Mouse (Mus musculus) kidney, embryonic 16.5 days (tissue): ENCODE data around the gene Gmip. TPM values are rescaled to one million over a fixed set of nuclear protein-coding genes. Genes with fewer than 3 reads are reported as not detected.

Experiments
- ATAC-seq: fragments of 200-750 bp; cut with Nextera tagmentation; 2 replicates; pipeline ENCODE4 v1.8.0; 2017; ENCODE audit warnings: moderate TSS enrichment; ENCODE audit not compliant: low FRiP score, low TSS enrichment
- H3K27ac ChIP-seq: fragments of 300-500 bp; sonication (generic); 2 replicates; pipeline ENCODE4 v1.5.1; 2014; ENCODE audit warnings: low read length
- H3K27me3 ChIP-seq: fragments of 300-500 bp; sonication (generic); 2 replicates; pipeline ENCODE4 v1.6.1; 2014; ENCODE audit warnings: low read length, control low read depth, mixed read lengths; ENCODE audit not compliant: insufficient read depth
- H3K36me3 ChIP-seq: fragments of 300-500 bp; sonication (generic); 2 replicates; pipeline ENCODE4 v1.6.1; 2014; ENCODE audit warnings: low read length, control low read depth, mixed read lengths; ENCODE audit not compliant: insufficient read depth
- H3K4me1 ChIP-seq: fragments of 300-500 bp; sonication (generic); 2 replicates; pipeline ENCODE4 v1.6.1; 2014; ENCODE audit warnings: low read length, control low read depth, mixed read lengths; ENCODE audit not compliant: insufficient read depth
- H3K4me2 ChIP-seq: fragments of 300-500 bp; sonication (generic); replicated peaks from 2 replicates; pipeline ENCODE4 v1.6.1; 2014; ENCODE audit warnings: low read depth, low read length
- H3K4me3 ChIP-seq: fragments of 300-500 bp; sonication (generic); 2 replicates; pipeline ENCODE4 v1.5.1; 2014; ENCODE audit warnings: mild to moderate bottlenecking, low read length
- H3K9ac ChIP-seq: fragments of 300-500 bp; sonication (generic); replicated peaks from 2 replicates; pipeline ENCODE4 v1.6.1; 2014; ENCODE audit warnings: low read length
- H3K9me3 ChIP-seq: fragments of 300-500 bp; sonication (generic); 2 replicates; pipeline ENCODE4 v1.6.1; 2016; ENCODE audit warnings: low read length, control low read depth
- WGBS: fragments of 180-500 bp; shearing (Covaris S2); extraction: QIAGEN DNeasy Blood & Tissue Kit; methylation state at CpG from one replicate; pipeline ENCODE4 v1.1.7; 2014; 5-methylcytosine and 5-hydroxymethylcytosine counted together
- polyA plus RNA-seq: library from polyadenylated mRNA; unstranded; fragments of >200 nt; fragmentation: Nextera tagmentation; extraction: Ambion mirVana; gene quantifications from 2 replicates; pipeline ENCODE4 v1.2.1, GENCODE M21; 2015

Gmip gene
- polyA plus RNA-seq, 1 experiment from 2014 or later: 10.1 TPM

GRCm38 (mm10) chr8:69801796-69802195, 6.7 kb upstream of the Gmip start:
- no peaks in the 10 kb centered on the region for H3K9me3 ChIP-seq
- H3K4me2 ChIP-seq: no peak overlapping the region
- no peak for ATAC-seq
- 93% methylated on average over 4 of the region's 4 CpGs for WGBS
- H3K27ac ChIP-seq: no peak overlapping the region
- H3K36me3 ChIP-seq: peaks cover 92% of the 10 kb centered on the region
- H3K4me1 ChIP-seq: no peaks in the 10 kb centered on the region
- H3K27me3 ChIP-seq: no peaks in the 10 kb centered on the region
- no peak overlapping the region for H3K4me3 ChIP-seq
- no peak overlapping the region for H3K9ac ChIP-seq

- no peaks in the 10 kb centered on the region for H3K27me3 ChIP-seq
- no peak for ATAC-seq
- H3K4me2 ChIP-seq: no peak overlapping the region
- no peaks in the 10 kb centered on the region for H3K9me3 ChIP-seq
- no peak overlapping the region for H3K4me3 ChIP-seq
- peaks cover 92% of the 10 kb centered on the region for H3K36me3 ChIP-seq
- no peaks in the 10 kb centered on the region for H3K4me1 ChIP-seq
- H3K9ac ChIP-seq: no peak overlapping the region
- H3K27ac ChIP-seq: no peak overlapping the region
Observed at GRCm38 (mm10) chr8:69802216-69802615, 6.3 kb upstream of the Gmip start.

GRCm38 (mm10) chr8:69803366-69803765, 5.1 kb upstream of the Gmip start:
- H3K9me3 ChIP-seq: no peaks in the 10 kb centered on the region
- no peak overlapping the region for H3K27ac ChIP-seq
- 91% methylated on average over 7 of the region's 7 CpGs for WGBS
- peaks cover 89% of the 10 kb centered on the region for H3K36me3 ChIP-seq
- H3K4me2 ChIP-seq: no peak overlapping the region
- no peak for ATAC-seq
- no peaks in the 10 kb centered on the region for H3K4me1 ChIP-seq
- H3K9ac ChIP-seq: no peak overlapping the region
- no peak overlapping the region for H3K4me3 ChIP-seq
- H3K27me3 ChIP-seq: no peaks in the 10 kb centered on the region

- Histone ChIP-seq H3K27ac (no peak overlapping the region), H3K27me3 (no peaks in the 10 kb centered on the region), H3K4me2 (no peak overlapping the region), H3K4me1 (peaks cover 5% of the 10 kb centered on the region), H3K9ac (no peak overlapping the region), H3K36me3 (peaks cover 77% of the 10 kb centered on the region), H3K4me3 (no peak overlapping the region), H3K9me3 (no peaks in the 10 kb centered on the region)
- 88% methylated on average over 6 of the region's 6 CpGs for WGBS
- ATAC-seq: no peak
Observed at GRCm38 (mm10) chr8:69804537-69804936, 3.9 kb upstream of the Gmip start.

- WGBS: 95% methylated on average over 10 of the region's 10 CpGs
- Histone ChIP-seq H3K27ac (no peak overlapping the region), H3K4me3 (no peak overlapping the region), H3K27me3 (no peaks in the 10 kb centered on the region), H3K4me2 (no peak overlapping the region), H3K36me3 (peaks cover 72% of the 10 kb centered on the region), H3K9ac (no peak overlapping the region), H3K9me3 (no peaks in the 10 kb centered on the region), H3K4me1 (peaks cover 5% of the 10 kb centered on the region)
- no peak for ATAC-seq
Observed at GRCm38 (mm10) chr8:69805086-69805485, 3.4 kb upstream of the Gmip start.

- WGBS: 90% methylated on average over 9 of the region's 9 CpGs
- Histone ChIP-seq H3K9ac (no peak overlapping the region), H3K9me3 (no peaks in the 10 kb centered on the region), H3K4me2 (no peak overlapping the region), H3K4me3 (no peak overlapping the region), H3K27ac (no peak overlapping the region), H3K36me3 (peaks cover 68% of the 10 kb centered on the region), H3K4me1 (peaks cover 5% of the 10 kb centered on the region), H3K27me3 (no peaks in the 10 kb centered on the region)
- ATAC-seq: no peak
Observed at GRCm38 (mm10) chr8:69805491-69805890, 3.0 kb upstream of the Gmip start.

GRCm38 (mm10) chr8:69807236-69807635, 1.2 kb upstream of the Gmip start:
- H3K36me3 ChIP-seq: peaks cover 55% of the 10 kb centered on the region

GRCm38 (mm10) chr8:69808864-69809403, 455 bp downstream of the Gmip start:
- ATAC-seq: peak; percentile 33
- 2% methylated on average over 23 of the region's 23 CpGs for WGBS
- Histone ChIP-seq H3K4me1 (peaks cover 5% of the 10 kb centered on the region), H3K9me3 (no peaks in the 10 kb centered on the region), H3K27ac (no peak overlapping the region), H3K9ac (peak overlapping the region; percentile 74), H3K4me3 (peak overlapping the region; percentile 67), H3K36me3 (peaks cover 45% of the 10 kb centered on the region), H3K27me3 (no peaks in the 10 kb centered on the region), H3K4me2 (peak overlapping the region; percentile 97)

More at GRCm38 (mm10) chr8:69807236-69807635, 1.2 kb upstream of the Gmip start:
- Histone ChIP-seq H3K9me3 (no peaks in the 10 kb centered on the region), H3K4me3 (no peak overlapping the region), H3K27me3 (no peaks in the 10 kb centered on the region), H3K4me1 (peaks cover 5% of the 10 kb centered on the region), H3K27ac (no peak overlapping the region), H3K9ac (no peak overlapping the region), H3K4me2 (no peak overlapping the region)
- ATAC-seq: no peak
- 92% methylated on average over 5 of the region's 5 CpGs for WGBS

GRCm38 (mm10) chr8:69809820-69810219, 1.3 kb downstream of the Gmip start:
- H3K36me3 ChIP-seq: peaks cover 48% of the 10 kb centered on the region
- no peak overlapping the region; the same call in 1 of the 2 replicates for H3K4me2 ChIP-seq
- ATAC-seq: no peak
- 64% methylated on average over 3 of the region's 3 CpGs for WGBS
- no peak overlapping the region for H3K27ac ChIP-seq
- no peaks in the 10 kb centered on the region for H3K9me3 ChIP-seq
- no peak overlapping the region for H3K4me3 ChIP-seq
- no peak overlapping the region for H3K9ac ChIP-seq
- H3K4me1 ChIP-seq: peaks cover 5% of the 10 kb centered on the region
- no peaks in the 10 kb centered on the region for H3K27me3 ChIP-seq

- whole genome bisulfite sequencing: 82% methylated on average over 2 of the region's 2 CpGs
- Histone ChIP-seq H3K4me3 (no peak overlapping the region), H3K9ac (no peak overlapping the region), H3K9me3 (no peaks in the 10 kb centered on the region), H3K4me2 (no peak overlapping the region), H3K4me1 (0 out of 2 replicates have a peak, but pooled peaks cover 5% of the 10 kb centered on the region), H3K36me3 (peaks cover 24% of the 10 kb centered on the region), H3K27me3 (no peaks in the 10 kb centered on the region), H3K27ac (no peak overlapping the region)
- no peak for ATAC-seq
Observed at GRCm38 (mm10) chr8:69814881-69815280, 6.4 kb downstream of the Gmip start.
